Mouse (Mus musculus) urinary bladder, postnatal 10 days (tissue): ENCODE measurements around the gene St6gal2.

Source experiments
- DNase-seq: peaks from one replicate; pipeline ENCODE4 v3.0.0; 2022; ENCODE audit warnings: low spot score

St6gal2 gene

DNA sequence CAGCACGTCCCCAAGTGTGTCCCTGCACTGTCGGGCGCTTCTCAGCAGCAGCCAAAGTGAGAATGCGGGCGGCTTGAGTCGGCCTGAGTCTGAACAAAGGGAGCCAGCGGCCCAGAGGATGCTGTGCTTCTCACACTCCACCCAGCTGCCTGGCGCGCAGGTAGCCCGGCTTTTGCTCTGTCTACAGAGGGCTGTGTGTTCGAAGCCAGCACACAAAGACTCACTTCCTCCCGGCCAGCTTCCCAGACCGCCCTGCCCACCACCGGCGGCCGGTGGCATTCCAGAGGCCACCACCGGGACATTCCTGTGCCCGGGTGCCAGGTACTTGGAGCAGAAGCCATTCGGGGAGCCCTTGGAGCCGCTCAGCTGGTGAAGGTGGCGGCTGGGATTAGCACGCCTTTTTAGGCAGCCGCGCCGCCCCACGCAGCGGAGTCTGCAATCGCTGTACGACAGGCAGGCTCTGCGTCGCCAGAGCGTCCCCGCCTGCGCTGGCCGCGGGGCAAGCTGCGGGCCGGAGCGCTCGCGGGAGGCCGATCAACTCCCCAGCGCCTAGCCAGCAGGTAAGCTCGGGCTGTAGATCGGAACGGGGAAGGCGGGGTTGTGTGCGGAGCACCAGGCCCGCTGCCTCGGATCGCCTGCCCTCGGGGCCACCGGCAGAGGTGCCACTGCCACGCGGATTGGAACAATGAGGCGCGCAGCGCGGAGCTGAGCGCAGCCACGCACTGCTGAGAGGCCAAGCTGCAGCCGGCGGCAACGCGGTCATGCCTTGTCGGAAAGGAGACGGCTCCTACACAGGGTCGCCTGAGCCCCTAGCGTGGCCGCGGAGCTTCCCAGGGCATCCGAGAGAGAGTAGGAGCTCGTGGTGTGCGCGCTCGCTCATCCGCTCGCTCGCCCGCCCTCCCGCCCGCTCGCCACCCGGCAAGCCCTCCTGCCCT, at the start of gene St6gal2:
TSS of gene St6gal2 (plus strand) at position 133 of the 935 bp plus-strand sequence.
- no peak for DNase-seq

- no peak for DNase-seq
Observed at GRCm38 (mm10) chr17:55406043-55406442, 39.1 kb upstream of the St6gal2 start.

GRCm38 (mm10) chr17:55416519-55416918, 28.7 kb upstream of the St6gal2 start:
- DNase-seq: no peak

GRCm38 (mm10) chr17:55446185-55446527, 974 bp downstream of the St6gal2 start:
- no peak for DNase-seq

- DNase-seq: no peak
Observed at GRCm38 (mm10) chr17:55446698-55447097, 1.5 kb downstream of the St6gal2 start.

DNA sequence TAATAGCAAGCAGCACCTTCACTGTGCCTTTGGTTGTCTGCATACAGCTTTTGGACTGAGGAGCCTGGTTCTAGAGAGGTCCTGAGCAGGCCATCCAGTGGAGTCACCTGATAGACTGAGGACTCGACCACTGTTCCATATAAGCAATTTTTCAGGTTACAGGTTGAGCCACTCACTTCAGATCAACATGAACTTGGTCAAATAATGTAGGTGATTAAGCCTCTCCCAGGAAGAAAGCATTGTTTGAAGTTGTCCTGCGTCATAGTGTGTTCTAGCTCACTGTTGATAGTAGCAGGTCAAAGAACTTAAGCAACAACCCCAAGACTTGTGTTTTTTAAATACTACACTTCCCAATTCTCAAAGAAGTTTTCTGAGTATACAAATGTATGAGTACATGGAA, 5.8 kb downstream of the St6gal2 start:
- no peak for DNase-seq

GRCm38 (mm10) chr17:55454487-55454886, 9.3 kb downstream of the St6gal2 start:
- no peak for DNase-seq

GRCm38 (mm10) chr17:55460187-55460586, 15.0 kb downstream of the St6gal2 start:
- no peak for DNase-seq

DNA sequence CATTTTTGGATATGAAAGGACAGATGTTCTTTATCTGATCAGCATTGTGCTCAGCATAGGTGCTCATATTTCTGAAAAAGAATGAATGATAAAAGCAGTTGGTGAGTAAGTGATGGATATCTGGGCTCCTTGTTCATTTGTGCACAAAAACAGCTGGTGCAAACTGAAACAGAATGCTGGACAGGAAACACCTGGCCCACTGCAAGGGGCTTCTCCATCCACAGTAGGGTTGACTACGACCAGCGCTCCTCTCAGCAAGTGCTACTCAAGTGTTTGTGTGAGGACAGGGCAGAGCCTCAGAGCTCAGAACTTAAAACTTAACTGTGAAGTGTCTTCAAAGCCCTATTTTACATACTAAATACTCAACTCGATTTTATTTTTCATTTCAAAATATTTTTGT, 22.4 kb downstream of the St6gal2 start:
- no peak for DNase-seq

DNA sequence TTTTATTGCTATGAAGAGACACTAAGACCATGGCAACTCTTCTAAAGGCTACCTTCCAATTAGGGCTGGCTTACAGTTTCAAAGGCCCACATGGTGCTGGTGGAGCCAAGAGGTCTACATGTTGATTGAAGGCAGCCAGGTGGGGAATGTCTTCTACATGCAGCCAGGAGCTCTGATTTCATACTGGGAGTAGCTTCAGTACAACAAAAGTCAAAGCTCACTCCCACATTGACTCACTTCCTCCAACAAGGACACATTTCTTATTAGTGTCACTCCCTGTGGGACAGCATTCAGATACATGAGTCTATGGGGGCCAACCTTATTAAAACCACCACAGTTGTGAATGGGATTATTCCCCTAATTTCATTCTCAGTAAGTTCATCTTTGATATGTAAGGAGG, 23.8 kb downstream of the St6gal2 start:
- DNase-seq: no peak

GRCm38 (mm10) chr17:55475974-55476373, 30.8 kb downstream of the St6gal2 start:
- no peak for DNase-seq

GRCm38 (mm10) chr17:55477361-55477760, 32.2 kb downstream of the St6gal2 start:
- DNase-seq: no peak

- DNase-seq: no peak
Observed at GRCm38 (mm10) chr17:55479367-55479766, 34.2 kb downstream of the St6gal2 start.

DNA sequence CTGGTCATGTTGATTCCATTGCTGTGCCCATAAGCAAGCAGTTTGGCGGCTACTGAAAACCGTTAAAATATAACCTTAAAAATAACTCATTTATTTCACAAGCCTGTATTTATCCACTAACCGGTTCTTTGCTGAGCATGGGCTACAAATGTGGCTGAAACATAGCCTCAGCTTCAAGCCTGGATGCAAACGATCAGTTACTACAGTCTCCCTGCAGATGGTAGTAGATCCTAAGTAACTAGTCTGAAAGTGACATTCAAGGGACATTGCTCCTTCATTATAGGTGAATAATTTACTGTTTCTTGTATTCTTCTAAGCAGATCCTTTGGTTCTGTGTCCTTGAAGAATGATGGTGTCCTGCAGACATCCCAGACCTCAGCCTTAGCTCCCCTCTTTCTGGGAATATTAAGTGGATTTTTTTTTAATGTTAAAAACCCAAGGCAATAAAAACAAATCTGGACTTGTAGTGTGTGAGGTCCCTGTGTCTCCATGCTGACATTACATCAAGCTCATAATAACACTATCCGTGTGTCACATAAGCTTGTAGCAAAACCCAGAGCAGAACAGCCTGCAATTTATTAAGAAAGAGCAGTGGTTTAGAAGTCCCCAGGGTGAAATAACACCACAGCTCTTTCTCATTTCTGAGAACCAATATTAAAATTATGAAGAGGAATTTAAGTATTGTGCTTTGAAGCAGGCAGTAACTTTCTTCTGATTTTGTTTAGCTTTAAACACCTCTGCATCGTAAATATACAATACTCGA, 39.1 kb downstream of the St6gal2 start:
- DNase-seq: no peak

- no peak for DNase-seq
Observed at GRCm38 (mm10) chr17:55531872-55532271, 86.7 kb downstream of the St6gal2 start.

GRCm38 (mm10) chr17:55548476-55548875, 103.3 kb downstream of the St6gal2 start:
- DNase-seq: no peak

DNA sequence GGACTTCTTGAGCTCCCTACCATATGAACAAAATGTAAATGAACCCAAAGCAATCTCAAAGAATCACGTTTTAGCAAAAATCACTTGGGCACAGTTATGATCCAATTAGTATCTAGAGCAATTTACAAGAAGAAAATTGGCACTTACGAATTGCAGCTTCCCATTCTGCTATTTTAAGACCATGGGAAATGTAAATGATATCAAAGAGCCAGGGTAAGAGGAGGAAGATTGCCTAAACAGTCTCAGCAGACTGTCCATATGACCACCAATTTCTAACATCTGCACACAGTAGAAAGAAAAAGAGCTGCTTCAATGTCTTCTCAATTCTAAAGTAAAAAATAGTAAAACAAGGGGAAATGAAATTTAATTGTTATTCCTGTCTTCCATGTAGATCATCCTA, 116.6 kb downstream of the St6gal2 start:
- DNase-seq: no peak
